Mouse (Mus musculus): ENCODE measurements around the gene Myt1. TPM values are rescaled to one million over a fixed set of nuclear protein-coding genes. Genes with fewer than 3 reads are reported as not detected.

Myt1 gene
- total and polyA plus RNA-seq, 2 experiments from 2014 or later, result 7.6 to 57.4 TPM

DNA sequence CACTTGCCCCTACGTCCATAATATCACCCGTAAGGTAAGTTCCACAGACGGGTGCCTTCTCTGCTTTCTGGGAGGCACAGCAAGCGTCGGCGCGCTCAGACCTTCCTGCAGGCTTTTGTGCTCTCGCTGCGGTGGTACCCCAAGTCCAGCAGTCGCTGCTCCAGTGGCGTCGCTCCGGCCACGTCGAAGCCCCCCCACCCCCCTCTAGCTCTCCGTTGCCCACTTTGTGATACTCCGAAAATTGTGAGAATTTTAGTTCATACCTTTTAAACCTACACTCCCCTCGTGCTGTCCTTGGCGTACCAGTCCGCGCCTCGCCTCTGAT, 101.4 kb downstream of the Myt1 start:
- Histone ChIP-seq H3K36me3 (ENCODE audit: insufficient read depth, low read length) (peaks cover under 1% of the 10 kb centered on the region; the same call in 1 of the 2 replicates), H3K4me1 (ENCODE audit: insufficient read depth, low read length) (peaks cover 9% of the 10 kb centered on the region; the same call in 1 of the 2 replicates), H3K4me2 (ENCODE audit: low read depth, low read length, poor library complexity, severe bottlenecking) (peak overlapping the region; percentile 82), H3K9ac (replicated peaks; ENCODE audit: low read length, poor library complexity, severe bottlenecking) (peak overlapping the region; percentile 67), H3K27me3 (ENCODE audit: insufficient read depth, low read length) (no peaks in the 10 kb centered on the region), H3K27ac (ENCODE audit: low read depth, low read length) (peak overlapping the region; percentile 83), H3K4me3 (ENCODE audit: low read depth, low read length) (peak overlapping the region; percentile 65), H3K9me3 (ENCODE audit: low read length) (no peaks in the 10 kb centered on the region)
- ATAC-seq (ENCODE audit: low FRiP score), result peak; percentile 32; the same call in 1 of the 2 replicates
- no peak for TF ChIP-seq CTCF (IDR thresholded peaks at IDR 0.05)
- 0% methylated on average over 22 of the region's 22 CpGs for WGBS
- DNase-seq (ENCODE audit: low spot score), result no peak

DNA sequence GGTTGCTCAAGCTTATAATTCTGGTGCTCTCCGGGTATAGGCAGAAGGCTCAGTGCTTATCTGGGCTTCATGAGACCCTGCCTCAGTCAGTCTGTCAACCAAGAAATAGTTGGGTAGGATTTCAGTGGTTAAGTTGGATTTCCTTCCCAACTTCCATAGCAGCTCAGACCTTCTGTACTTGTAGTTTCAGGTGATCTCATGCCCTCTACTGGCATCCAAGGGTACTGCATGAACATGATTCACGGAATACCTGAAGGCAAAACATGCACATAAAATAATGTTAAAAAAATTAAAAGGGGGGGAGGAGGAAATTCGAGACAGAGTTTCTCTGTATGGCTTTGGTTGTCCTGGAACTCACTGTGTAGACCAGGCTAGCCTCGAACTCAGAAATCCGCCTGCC, 103.8 kb downstream of the Myt1 start:
- Histone ChIP-seq H3K4me1 (ENCODE audit: insufficient read depth, low read length) (peaks cover 9% of the 10 kb centered on the region; the same call in 1 of the 2 replicates), H3K4me3 (ENCODE audit: low read depth, low read length) (no peak overlapping the region), H3K27ac (ENCODE audit: low read depth, low read length) (no peak overlapping the region), H3K36me3 (ENCODE audit: insufficient read depth, low read length) (peaks cover 3% of the 10 kb centered on the region; the same call in 1 of the 2 replicates), H3K9me3 (ENCODE audit: low read length) (no peaks in the 10 kb centered on the region), H3K27me3 (ENCODE audit: insufficient read depth, low read length) (no peaks in the 10 kb centered on the region), H3K9ac (replicated peaks; ENCODE audit: low read length, poor library complexity, severe bottlenecking) (no peak overlapping the region), H3K4me2 (ENCODE audit: low read depth, low read length, poor library complexity, severe bottlenecking) (no peak overlapping the region)
- ATAC-seq (ENCODE audit: low FRiP score) (no peak), DNase-seq (ENCODE audit: low spot score) (peak; percentile 79)
- peak; percentile 89 for TF ChIP-seq CTCF (IDR thresholded peaks at IDR 0.05)
- WGBS, result 53% methylated on average over 5 of the region's 5 CpGs

DNA sequence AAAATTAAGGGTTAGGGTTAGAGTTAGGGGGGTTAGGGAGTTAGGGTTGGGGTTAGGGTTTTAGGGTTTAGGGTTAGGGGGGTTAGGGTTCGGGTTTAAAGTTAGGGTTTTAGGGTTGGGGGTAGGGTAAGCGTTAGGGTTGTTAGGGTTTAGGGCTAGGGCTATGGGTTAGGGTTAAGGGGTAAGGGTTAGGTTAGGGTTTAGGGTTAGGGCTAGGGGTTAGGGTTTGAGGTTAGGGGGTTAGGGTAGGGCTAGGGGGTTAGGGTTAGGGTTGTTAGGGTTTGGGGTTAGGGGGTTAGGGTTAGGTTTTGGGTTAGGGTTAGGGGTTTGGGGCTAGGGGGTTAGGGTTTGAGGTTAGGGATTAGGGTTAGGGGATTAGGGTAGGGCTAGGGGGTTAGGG, 107.9 kb downstream of the Myt1 start:
- Histone ChIP-seq H3K9ac (replicated peaks; ENCODE audit: low read length, poor library complexity, severe bottlenecking) (no peak overlapping the region), H3K36me3 (ENCODE audit: insufficient read depth, low read length) (peaks cover 3% of the 10 kb centered on the region; the same call in 1 of the 2 replicates), H3K4me1 (ENCODE audit: insufficient read depth, low read length) (no peaks in the 10 kb centered on the region), H3K27ac (ENCODE audit: low read depth, low read length) (no peak overlapping the region), H3K4me2 (ENCODE audit: low read depth, low read length, poor library complexity, severe bottlenecking) (no peak overlapping the region), H3K27me3 (ENCODE audit: insufficient read depth, low read length) (no peaks in the 10 kb centered on the region), H3K4me3 (ENCODE audit: low read depth, low read length) (no peak overlapping the region), H3K9me3 (ENCODE audit: low read length) (no peaks in the 10 kb centered on the region)
- no peak for TF ChIP-seq CTCF (IDR thresholded peaks at IDR 0.05)
- WGBS, result 92% methylated on average over 2 of the region's 2 CpGs
- no peak for ATAC-seq (ENCODE audit: low FRiP score)
- DNase-seq (ENCODE audit: low spot score), result no peak

Other genes with a start within 250 kb of the Myt1 start
- gene Dnajc5, start 242.8 kb upstream of the Myt1 start, total RNA-seq (2014; rRNA removed), result 416 and 487 TPM in 2 replicates
- 303 and 316 TPM in 2 replicates for gene Dnajc5, start 242.8 kb upstream of the Myt1 start, polyA plus RNA-seq (2015; fragmentation: Nextera tagmentation; extraction: Ambion mirVana)
- gene Uckl1, start 178.4 kb upstream of the Myt1 start, total RNA-seq (2014; rRNA removed), result 49.8 and 63.9 TPM in 2 replicates
- 45.2 and 52.7 TPM in 2 replicates for gene Uckl1, start 178.4 kb upstream of the Myt1 start, polyA plus RNA-seq (2015; fragmentation: Nextera tagmentation; extraction: Ambion mirVana)
- gene Prpf6, start 171.5 kb upstream of the Myt1 start, total RNA-seq (2014; rRNA removed), result 34.4 and 39.3 TPM in 2 replicates
- gene Prpf6, start 171.5 kb upstream of the Myt1 start, polyA plus RNA-seq (2015; fragmentation: Nextera tagmentation; extraction: Ambion mirVana), result 40.5 and 40.6 TPM in 2 replicates
- gene Zfp512b, start 170.5 kb upstream of the Myt1 start, total RNA-seq (2014; rRNA removed), result 60.0 and 85.1 TPM in 2 replicates
- 81.1 and 99.7 TPM in 2 replicates for gene Zfp512b, start 170.5 kb upstream of the Myt1 start, polyA plus RNA-seq (2015; fragmentation: Nextera tagmentation; extraction: Ambion mirVana)
- 140 and 142 TPM in 2 replicates for gene Samd10, start 164.1 kb upstream of the Myt1 start, total RNA-seq (2014; rRNA removed)
- 174 and 179 TPM in 2 replicates for gene Samd10, start 164.1 kb upstream of the Myt1 start, polyA plus RNA-seq (2015; fragmentation: Nextera tagmentation; extraction: Ambion mirVana)
- not detected in 2 replicates for gene Gm29797, start 106.3 kb upstream of the Myt1 start, total RNA-seq (2014; rRNA removed)
- not detected in 2 replicates for gene Gm29797, start 106.3 kb upstream of the Myt1 start, polyA plus RNA-seq (2015; fragmentation: Nextera tagmentation; extraction: Ambion mirVana)
- gene Sox18, start 91.7 kb upstream of the Myt1 start, total RNA-seq (2014; rRNA removed), result 8.3 and 15.4 TPM in 2 replicates
- gene Sox18, start 91.7 kb upstream of the Myt1 start, polyA plus RNA-seq (2015; fragmentation: Nextera tagmentation; extraction: Ambion mirVana), result 9.2 and 11.2 TPM in 2 replicates
- 50.8 and 54.4 TPM in 2 replicates for gene Tcea2, start 83.0 kb upstream of the Myt1 start, total RNA-seq (2014; rRNA removed)
- 61.9 and 68.2 TPM in 2 replicates for gene Tcea2, start 83.0 kb upstream of the Myt1 start, polyA plus RNA-seq (2015; fragmentation: Nextera tagmentation; extraction: Ambion mirVana)
- 51.2 and 65.2 TPM in 2 replicates for gene Rgs19, start 69.4 kb upstream of the Myt1 start, total RNA-seq (2014; rRNA removed)
- 63.6 and 69.4 TPM in 2 replicates for gene Rgs19, start 69.4 kb upstream of the Myt1 start, polyA plus RNA-seq (2015; fragmentation: Nextera tagmentation; extraction: Ambion mirVana)
- gene Lkaaear1, start 64.9 kb upstream of the Myt1 start, total RNA-seq (2014; rRNA removed), result not detected in 2 replicates
- not detected in 2 replicates for gene Lkaaear1, start 64.9 kb upstream of the Myt1 start, polyA plus RNA-seq (2015; fragmentation: Nextera tagmentation; extraction: Ambion mirVana)
- gene Oprl1, start 48.3 kb upstream of the Myt1 start, total RNA-seq (2014; rRNA removed), result 195 and 210 TPM in 2 replicates
- 88.1 and 93.6 TPM in 2 replicates for gene Oprl1, start 48.3 kb upstream of the Myt1 start, polyA plus RNA-seq (2015; fragmentation: Nextera tagmentation; extraction: Ambion mirVana)
- 28.9 and 37.4 TPM in 2 replicates for gene Pcmtd2, start 74.5 kb downstream of the Myt1 start, total RNA-seq (2014; rRNA removed)
- 21.6 and 22.5 TPM in 2 replicates for gene Pcmtd2, start 74.5 kb downstream of the Myt1 start, polyA plus RNA-seq (2015; fragmentation: Nextera tagmentation; extraction: Ambion mirVana)
- gene Polr3k, start 101.0 kb downstream of the Myt1 start, total RNA-seq (2014; rRNA removed), result 46.9 and 55.3 TPM in 2 replicates
- gene Polr3k, start 101.0 kb downstream of the Myt1 start, polyA plus RNA-seq (2015; fragmentation: Nextera tagmentation; extraction: Ambion mirVana), result 69.9 and 70.9 TPM in 2 replicates
- not detected in 2 replicates for gene Gm14496, start 227.8 kb downstream of the Myt1 start, total RNA-seq (2014; rRNA removed)
- not detected in 2 replicates for gene Gm14496, start 227.8 kb downstream of the Myt1 start, polyA plus RNA-seq (2015; fragmentation: Nextera tagmentation; extraction: Ambion mirVana)

Measured in midbrain, postnatal 0 days (tissue).